Mouse (Mus musculus) brain, embryonic 14.5 days (tissue): ENCODE results near the gene Kat6b.

Experiments
- CTCF ChIP-seq: fragments of 200-500 bp; IDR thresholded peaks from 2 replicates; pipeline ENCODE4 v1.5.1; 2012; ENCODE audit warnings: inconsistent platforms, mild to moderate bottlenecking, moderate library complexity, borderline replicate concordance; ENCODE audit not compliant: insufficient read depth, insufficient read length; ENCODE audit errors: extremely low read depth
- POLR2A ChIP-seq: fragments of 200-500 bp; IDR thresholded peaks from 2 replicates; pipeline ENCODE4 v1.6.1; 2012; ENCODE audit warnings: mild to moderate bottlenecking, inconsistent platforms, borderline replicate concordance; ENCODE audit not compliant: poor library complexity, insufficient read depth, insufficient read length, severe bottlenecking; ENCODE audit errors: extremely low read depth

GRCm38 (mm10) chr14:21582301-21582700 lies 101.1 kb downstream of the Kat6b start:
- no peak for TF ChIP-seq CTCF
- no peak for TF ChIP-seq POLR2A
